Mouse (Mus musculus) NIH3T3 (cell line): ENCODE measurements around the gene Mak.

Experiments used
- DNase-seq: peaks from one replicate; pipeline ENCODE4 v3.0.0-alpha.2; 2012; ENCODE audit warnings: low read depth

Gene Mak

DNA sequence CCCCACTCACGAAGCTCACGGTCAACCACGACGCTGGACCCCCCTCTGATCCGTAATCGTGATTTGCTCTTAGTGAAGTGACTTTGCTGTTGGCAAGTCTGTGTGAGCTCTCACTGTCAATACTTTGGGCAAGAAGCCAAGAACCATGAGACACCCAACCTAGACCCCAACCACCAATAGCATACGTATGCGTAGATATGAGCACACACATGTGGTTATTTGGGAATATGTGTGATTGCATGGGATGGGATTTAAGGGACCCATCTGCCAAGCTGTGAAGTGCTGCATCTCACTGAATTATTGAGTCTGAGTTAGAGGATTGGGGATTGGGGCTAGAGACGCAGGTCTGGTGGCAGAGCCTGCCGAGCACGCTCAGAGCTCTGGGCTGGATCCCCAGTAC is 7.9 kb downstream of the Mak start:
- no peak for DNase-seq

DNA sequence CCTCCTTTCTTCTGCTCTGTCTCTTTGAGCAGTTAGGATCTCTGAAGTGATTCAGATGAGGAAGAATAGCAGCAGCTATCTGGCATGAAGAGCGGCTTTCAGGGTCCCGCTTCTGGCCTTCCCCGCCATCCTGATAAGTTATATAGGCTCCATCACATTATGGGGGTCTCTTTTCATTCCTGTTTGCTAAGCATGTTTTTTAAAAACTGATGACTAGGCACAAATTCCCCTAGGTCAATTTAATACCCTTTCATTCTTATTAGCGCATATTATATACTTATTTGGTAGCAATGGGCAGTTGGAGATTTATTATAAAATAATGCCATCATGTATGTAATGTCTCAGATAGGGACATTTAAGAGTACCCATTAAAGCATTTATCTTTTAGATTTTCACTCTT is 11.9 kb downstream of the Mak start:
- no peak for DNase-seq

DNA sequence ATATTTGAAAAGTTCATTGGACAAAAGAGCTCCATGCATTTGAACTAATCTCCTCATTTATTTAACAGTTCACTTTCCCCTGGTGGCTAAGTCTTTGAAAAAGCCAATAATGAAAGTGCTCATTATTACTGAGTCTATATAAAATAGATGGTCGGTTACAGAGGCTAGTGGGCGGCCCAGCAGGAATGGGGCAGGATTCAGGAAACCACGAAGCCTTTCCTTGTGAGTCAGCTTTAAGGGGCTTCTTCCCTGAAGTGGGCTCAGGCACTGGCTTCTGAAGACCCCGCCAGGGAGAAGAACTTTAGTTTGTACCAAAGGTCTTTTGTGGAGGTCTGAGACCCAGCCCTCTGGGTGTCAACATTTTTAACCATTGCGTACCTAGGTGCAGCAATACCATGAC is 27.5 kb downstream of the Mak start:
- no peak for DNase-seq

DNA sequence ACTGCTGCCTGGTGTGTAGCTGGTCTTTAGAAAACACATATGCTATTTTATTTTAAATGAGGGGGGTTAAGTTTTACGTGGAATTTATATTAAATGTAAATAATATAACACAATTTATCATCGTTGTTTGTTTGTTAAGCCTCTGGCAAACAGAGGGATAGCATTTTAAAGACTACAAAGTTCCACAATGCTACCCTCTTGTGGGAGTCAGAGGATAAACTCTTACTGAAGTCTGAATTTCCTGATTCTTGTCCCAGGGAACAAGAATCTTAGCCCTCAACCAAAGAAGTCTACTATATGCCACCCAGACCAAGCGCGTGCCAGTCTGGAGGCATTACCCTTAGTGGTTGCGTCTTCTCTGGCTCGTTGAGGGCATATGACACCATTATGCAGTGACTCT is 32.2 kb downstream of the Mak start:
- DNase-seq: peak; percentile 17

DNA sequence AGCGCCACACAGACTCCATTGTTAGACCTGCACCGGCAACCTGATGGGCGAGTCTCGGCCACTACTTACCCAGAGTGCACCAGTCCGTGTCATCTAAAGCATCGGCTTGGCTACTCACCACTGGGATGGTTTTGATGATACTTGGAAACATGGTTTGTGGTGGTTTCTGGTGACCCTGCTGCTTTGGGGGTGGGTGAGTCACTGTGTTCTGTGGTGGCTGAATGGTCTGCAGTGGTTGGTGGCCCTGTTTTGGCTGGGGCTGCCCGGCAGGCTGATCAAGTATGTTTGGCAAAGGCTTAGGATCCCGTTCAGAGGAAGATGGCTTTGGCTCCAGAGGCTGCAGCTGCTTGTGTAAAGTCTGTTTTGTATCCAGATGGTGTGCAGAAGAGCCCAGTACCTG is 33.6 kb downstream of the Mak start:
- no peak for DNase-seq

DNA sequence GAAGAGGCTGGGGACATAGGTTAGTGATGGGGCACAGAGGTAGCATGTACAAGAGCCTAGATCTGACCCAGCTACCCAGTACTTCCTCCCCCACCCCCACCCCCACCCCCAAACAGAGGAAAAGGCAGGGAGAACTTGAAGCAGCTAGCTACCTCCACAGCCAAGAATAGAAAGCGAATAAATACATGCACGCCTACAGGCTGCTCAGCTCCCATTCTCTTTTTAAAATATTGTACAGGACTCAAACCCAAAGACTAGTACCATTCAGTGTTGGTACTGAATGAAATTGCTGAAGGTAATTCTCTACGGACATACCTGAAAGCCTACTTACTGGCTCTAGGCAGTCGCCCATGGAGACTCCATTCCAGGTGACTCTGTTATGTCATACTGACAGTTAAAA is 37.0 kb downstream of the Mak start:
- no peak for DNase-seq

DNA sequence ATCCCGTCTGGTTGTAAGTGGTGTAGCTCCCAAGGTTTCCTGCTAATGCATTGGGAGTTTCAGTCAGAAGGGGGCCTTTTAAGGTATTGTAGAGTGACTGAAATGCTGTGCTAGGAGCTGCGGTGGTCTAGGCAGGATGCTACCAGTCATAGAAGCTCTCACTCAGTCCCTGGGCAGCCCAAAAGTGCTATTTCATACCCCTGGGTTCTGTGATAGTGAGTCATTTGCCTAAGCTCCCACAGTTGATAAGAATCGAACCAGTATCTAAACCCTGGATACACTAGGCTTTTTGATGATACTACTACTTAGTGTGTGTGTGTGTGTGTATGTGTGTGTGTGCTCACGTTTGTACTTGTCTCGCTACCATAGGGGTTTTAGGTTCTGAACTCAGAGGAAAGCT is 49.4 kb downstream of the Mak start:
- DNase-seq: no peak

DNA sequence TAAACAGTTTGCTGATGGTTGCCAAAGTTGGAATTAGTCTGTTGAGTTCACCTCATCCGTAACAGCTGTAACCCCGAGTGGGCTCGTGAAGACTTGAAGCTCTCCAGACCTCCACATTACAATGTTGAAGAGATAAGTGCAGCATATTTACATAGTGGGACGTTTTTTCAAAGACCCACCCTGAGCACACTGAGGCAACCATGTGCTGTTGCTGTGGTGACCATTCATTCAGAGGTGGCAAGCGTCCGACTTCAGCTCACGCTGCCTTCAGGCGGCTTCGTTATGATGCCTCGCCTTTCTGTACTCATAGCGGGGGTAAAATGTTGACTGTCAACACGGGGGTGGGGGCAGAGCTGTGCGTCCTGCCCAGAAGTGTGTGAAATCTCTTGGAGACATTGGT is 57.4 kb downstream of the Mak start:
- DNase-seq: no peak

DNA sequence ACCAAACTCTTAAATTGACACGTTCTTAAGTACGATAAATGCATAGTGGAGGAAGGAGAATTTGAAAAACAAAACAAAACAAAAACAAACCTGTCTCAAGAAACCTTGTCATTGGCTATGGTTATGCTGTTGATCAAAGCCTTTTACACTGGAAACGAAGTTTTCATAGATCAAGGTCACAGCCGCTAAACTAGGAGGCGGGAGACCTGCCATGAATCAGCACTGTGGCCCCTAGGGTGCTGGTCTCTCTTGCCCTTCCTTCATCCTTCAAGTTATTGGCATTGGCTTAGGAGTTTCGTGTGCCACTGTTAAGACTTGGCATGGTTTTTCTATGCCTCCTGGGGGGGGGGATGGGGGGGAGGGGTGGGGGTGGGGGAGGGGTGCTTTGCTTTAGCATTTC is 57.9 kb downstream of the Mak start:
- no peak for DNase-seq

DNA sequence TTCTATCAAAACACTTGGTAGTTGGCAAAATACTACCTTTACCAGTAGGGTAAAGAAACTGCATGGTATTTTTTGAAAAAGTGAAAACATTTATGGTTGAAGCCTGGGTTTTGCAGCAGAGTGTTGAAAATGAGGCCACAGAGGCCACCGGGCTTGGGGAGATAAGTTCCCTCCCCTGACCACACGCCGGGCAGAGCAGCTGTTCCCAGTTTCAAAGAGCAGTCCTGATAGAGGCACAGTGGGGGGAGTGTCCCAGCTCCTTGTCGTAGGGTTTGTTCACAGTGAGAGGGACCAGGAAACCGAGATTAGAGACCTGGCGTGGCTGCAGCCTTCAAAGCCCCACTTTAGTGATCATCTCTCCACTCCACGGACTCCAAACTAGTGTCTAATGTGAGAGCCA is 59.0 kb downstream of the Mak start:
- DNase-seq: no peak

DNA sequence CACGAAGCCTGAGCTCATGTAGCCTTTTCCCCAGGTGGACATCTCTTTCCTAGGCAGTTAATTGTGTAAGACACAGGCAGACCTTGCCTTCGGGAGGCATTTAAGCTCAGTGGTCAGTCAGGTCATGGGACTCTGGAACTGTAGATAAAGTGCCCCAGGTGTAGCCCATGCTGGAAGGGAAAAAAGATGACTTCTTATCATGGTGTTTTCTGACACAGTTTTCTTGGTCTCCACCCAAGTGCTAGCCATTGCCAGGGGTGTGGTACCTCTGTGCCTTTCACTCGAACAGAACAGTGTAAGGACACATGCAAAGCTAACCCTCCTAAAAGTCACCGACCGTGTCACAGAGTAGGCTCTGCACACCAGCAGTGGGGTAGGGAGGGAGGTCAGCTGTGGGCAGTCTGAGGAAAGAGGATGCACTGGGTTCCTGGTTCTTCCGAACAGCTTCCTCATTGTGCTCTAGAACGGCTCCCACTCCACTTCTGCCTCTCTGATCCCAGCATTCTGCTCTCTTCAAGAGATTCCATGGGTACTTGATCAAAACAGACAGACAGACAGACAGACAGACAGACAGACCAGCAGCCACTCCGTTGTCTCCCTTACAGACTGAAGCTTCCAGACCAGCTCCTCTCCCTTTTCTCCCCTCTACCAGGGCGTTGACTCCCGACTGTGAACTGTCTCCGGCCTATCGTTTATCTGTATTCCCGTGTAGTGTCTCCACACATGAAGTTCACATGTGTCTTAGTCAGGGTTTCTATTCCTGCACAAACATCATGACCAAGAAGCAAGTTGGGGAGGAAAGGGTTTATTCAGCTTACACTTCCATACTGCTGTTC is 60.5 kb downstream of the Mak start:
- no peak for DNase-seq

DNA sequence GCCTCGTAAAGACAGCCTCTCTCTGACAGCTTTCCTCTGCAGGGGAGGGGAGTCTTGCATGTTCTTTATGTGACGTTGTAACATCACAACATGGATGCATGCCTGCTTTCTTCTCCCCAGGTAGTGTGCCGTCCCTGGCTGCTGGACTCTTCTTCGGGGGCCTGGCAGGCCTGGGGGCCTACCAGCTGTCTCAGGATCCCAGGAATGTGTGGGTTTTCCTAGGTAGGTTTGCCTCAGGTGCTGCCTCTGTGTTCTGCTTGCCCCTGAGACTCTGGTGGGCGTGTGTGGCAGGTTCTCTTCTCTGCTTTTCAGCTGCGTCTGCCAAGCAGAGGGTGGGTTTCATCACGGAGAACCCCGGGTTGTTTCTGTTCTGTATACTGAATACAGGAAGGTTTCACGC is 61.3 kb downstream of the Mak start:
- no peak for DNase-seq

DNA sequence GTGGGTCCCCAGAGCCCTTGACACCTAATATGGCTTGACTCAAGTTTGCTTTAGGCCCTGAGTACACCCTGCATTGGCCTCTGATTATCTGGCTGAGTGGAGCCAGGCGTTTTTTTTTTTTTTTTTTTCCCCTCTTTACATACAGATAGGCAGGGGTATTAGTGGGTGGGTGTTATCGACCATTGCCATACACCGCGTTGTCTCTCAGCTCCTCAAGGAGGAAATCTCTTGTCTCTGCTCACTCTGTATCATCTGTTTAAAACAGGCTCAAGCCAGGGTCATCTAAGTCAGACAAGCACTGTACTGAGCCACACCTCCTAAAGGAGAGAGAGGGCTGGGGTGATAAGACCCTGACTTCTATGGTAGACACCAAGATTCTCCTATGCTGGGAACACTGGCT is 61.7 kb downstream of the Mak start:
- DNase-seq: no peak

DNA sequence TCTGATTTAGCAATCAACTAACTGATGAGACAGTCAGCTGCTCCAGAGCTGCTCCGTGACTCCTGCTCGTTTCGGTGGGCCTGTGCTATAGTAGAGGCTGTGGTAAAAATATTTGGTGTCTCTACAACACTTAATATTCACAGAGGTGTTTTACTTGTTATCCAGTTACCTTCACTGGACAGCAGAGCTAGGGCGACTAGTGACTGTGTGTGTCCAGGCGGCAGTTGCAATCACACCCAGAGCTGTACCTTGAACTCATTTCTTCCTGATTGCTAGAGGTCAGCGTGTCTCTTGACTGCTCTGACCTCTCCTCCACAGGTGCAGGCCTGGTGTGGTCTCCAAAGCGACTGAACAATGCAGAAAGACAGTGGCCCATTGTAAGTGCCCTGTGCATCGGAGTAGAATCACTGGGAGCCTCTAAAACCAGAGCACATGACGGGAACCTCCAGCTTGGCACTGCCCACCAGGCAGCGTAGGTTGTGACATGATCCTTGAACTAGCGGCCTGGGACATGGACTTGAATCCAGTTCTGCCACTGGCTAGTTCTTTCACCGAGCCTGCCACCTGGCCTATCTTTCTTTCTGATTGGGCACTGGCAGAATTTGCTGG is 62.6 kb downstream of the Mak start:
- peak; percentile 10 for DNase-seq

DNA sequence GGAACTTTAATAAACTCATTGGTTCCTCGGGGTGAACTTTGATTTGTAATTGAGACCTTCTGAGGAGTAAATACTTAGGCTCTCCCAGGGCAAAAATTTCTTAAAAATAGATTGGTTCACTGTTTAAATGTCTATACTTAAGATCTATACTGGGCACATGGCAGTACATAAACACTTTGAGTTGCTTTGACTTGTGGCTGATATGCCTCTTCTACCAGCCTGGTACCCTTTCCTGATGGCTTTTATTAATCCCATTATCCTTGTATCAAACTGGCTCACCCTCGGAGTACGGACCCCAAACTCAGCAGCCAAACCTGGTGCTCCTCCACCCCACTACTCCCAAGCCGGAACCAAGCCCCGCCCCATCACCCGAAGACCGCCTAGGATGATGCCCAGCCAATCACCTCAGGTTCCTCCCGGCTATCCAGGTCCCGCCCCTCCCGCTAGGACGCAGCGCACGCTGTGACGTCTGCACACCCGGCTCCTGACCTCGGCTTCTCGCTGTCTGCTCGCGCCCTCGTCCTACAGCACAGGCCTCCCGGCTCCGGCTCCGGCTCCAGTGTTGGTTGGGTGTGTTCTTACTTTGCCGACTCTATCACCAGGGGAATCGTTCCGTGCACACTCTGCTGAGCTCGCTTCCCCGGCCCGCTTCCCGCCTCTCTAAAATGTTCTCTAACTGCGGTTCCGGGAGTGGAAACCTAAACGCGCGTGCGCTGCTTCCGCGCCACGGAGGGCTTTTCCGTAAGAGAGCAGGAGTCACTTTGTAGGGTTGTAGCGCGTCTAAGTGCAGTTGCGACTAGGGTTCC is 63.5 kb downstream of the Mak start, which contains the start of gene Tmem14c:
Gene Tmem14c, plus strand, starts transcription at position 464 of the 806 bp plus-strand sequence.
- DNase-seq: peak; percentile 93

DNA sequence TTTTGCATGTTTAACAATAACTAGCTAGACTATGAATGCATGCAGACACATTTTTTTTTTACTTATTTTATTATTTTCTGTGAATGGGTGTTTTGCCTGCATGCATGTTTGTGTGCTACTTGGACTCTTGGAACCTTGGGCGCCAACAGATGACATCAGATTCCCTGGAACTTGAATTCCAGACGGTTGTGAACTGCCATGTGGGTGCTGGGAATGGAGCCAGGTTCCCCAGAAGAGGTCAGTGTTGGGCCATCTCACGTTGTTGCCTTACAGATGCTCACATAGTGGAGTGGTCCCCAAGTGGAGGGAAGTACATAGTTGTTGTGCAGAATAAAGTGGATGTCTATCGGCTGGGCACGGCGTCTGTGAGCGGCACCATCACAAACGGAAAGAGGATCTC is 70.6 kb downstream of the Mak start:
- DNase-seq: peak; percentile 19

DNA sequence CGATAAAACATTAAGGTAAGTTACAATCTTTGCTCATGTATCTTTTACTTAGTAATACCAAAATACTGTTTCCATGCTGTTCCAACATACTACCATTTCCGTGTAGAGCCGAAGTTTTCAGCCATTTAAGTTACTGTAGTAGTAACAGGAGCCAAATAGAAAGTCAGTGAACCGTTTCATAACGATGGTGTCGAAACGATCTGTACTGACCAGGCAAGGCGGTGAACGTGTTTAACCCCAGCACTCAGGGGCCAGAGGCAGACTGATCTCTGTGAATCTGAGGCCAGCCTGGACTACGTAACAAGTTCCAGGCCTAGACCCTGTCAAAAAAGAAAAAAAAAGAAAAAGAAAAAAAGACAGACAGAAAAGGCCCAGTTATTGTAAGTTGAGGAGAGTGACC is 71.2 kb downstream of the Mak start:
- no peak for DNase-seq

DNA sequence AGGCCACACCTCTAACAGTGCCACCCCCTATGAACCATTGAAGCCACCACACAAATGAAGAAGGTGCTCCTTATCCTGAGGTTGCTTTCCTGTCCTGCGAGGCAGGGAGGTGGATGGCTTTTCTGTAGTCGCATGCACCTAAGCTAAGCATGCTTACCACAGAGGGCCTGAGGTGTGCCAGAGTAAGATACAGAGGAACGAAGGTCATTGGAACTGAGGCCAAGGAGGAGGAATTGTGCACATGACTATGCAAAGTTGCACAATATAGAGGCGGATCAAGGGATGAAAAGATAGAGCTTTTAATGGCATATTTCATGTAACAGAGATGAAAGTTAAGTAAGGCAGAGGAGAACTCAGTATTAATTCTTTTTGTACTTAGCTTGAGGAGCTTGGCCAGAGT is 73.3 kb downstream of the Mak start:
- no peak for DNase-seq

DNA sequence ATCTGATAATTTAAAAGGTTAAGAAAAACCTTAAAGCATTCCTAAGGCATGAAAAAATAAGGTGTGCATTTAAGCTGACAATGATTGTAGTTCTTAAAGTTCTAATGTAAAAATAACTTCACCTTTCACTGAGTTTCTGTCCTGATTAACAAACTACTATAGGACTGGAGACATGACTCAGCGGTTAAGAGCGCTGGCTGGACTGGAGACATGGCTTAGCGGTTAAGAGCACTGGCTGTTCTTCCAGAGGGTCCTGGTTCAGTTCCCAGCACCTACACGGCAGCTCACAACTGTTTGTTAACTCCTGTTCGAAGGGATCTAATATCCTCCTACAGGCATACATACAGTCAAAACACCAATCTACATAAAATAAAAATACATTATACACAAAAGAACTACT is 77.5 kb downstream of the Mak start:
- DNase-seq: no peak

DNA sequence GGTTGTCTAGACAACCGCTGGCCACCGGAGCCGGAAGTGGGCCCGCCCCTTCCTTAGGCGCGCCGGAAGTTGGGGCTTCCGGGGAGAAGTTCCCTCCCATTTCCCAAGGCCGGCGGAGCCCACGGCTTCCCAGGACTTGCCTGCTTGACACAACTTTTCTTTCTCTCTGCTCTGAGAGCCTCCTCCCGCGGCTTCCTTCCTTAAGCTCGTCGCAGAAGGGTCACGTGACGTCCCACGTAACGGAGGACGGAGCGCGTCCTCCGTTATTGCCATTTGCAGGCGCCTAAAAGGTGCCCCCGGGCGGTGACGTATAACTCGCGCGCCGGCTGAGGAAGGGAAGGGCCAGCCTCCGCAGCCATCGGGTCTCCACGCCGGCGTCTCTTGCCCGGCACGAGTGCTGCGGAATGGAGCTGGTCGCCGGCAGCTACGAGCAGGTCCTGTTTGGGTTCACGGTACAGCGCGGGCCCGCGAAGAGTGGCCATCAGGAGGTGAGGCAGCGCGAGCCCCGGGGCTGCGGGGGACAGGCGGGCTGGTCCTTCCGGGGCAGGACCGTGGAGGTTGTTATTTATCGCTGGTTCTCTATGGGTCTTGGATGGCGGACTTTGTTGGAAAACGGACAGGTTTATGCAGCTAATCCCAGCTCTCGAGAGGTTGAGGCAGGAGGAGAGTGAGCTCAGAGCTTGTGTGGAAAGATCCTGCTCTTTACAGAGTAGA is 78.4 kb downstream of the Mak start, which contains the start of gene Pak1ip1:
Gene Pak1ip1, plus strand, starts transcription at position 98 of the 714 bp plus-strand sequence.
- DNase-seq: peak; percentile 94

DNA sequence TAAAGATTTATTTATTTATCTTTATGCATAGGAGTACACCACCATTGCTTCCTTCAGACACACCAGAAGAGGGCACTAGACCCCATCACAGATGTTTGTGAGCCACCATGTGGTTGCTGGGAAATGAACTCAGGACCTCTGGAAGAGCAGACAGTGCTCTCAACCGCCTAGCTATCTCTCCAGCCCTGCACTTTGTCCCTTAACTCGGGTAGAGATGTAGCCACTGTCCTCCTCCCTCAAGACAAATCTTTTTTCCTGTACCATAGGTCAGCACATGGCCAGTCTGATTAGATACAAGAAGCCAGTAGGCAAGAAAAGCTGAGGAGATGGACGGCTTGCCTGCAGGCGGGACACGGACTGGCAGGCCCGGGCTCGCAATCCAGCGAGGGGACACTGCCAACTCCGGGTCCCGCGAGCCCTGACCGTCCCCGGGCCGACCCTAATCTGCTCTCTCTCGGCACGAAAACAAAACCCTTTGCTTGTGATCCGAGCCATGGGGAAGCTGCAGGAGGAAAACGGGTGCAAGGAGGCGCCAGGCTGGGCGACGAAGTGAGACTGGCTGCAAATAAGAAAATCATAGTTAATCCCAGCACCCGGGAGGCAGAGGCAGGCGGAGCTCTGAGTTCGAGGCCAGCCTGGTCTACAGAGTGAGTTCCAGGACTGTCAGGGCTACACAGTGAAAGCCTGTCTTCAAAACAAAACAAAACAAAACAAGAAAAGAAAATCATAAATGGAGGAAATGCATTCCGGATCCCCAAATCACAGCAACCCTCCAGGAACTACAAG is 79.2 kb downstream of the Mak start:
- DNase-seq: peak; percentile 72
